ENCODE assay signal across 7 mouse cellular contexts in the genomic region with DNA sequence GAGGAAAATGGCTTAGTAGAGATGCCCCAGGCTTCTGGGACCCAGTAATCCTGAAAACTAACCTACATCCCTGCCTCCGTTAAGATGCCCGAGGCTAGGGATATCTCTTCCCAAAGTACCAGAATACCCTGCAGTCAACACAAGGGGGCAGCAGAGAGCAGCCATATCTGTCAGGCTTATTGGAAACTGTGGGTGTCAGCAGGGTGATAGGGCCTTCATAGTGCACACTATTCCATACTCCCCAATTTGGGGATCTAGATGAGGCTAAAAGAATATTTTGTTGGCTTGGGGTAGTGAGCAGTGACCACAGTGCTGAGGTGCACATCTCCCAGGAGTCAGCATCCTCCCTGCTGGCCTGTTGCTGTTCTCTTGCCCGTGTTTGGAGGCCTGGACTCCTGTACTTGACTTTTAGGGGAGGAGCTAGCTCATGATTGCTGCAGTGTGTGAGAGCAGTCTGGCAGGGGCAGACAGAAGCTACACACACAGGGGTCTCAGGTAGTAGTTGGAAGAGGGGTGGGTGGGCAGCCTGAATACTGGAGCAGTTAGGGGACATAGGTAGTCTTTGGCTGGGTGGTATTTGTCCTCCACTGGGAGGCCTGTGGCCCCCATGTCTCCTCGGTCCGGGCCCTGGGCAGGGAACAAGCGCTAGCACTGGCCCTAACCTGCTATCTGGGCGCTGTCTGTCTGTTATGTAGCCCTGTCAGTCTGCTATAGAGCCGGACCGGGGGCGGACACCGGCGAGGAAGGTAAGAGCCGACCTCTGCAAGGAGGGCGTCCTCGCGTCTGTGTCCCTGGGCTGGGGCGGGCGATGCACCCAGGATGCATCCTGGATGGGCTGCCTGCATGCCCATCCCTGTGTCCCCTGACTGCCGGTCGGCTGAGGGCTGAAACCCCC. TPM values are rescaled to one million over a fixed set of nuclear protein-coding genes. Genes with fewer than 3 reads are reported as not detected.
DNase-seq lines count a peak whose midpoint lies in the region; ATAC-seq lines count a peak whose summit lies in the region.

No protein-coding gene starts in this region.

- no peak overlapping the region for H3K4me3 ChIP-seq in hindbrain, embryonic 12.5 days

- WGBS in hindbrain, embryonic 12.5 days = 86% methylated on average over 20 of the region's 20 CpGs

- H3K9ac ChIP-seq in hindbrain, embryonic 12.5 days = no peak overlapping the region

- no peaks in the 10 kb centered on the region for H3K27me3 ChIP-seq in hindbrain, embryonic 12.5 days

- no peak overlapping the region for H3K4me2 ChIP-seq in hindbrain, embryonic 12.5 days (replicated peaks)

- peak; percentile 81 for ATAC-seq in frontal cortex, adult (ENCODE audit: low TSS enrichment)
- peak; percentile 63 for ATAC-seq in hindbrain, embryonic 12.5 days (ENCODE audit: low FRiP score)

- H3K9me3 ChIP-seq in hindbrain, embryonic 12.5 days (replicated peaks) = no peaks in the 10 kb centered on the region

- peak; percentile 85 for DNase-seq in ZHBTc4 (ENCODE audit: low read depth, low spot score)
- DNase-seq in cerebellum, adult 8-10 months = peak; percentile 82
- peak; percentile 53 for DNase-seq in layer of hippocampus, adult 9-11 months
- peak; percentile 92 for DNase-seq in lung, postnatal 14 days
- DNase-seq in right cerebral cortex, adult 2 months (ENCODE audit: low spot score in 2 of 2) = peak; percentile 86 to 92

- H3K27ac ChIP-seq in hindbrain, embryonic 12.5 days = no peak overlapping the region

- H3K36me3 ChIP-seq in hindbrain, embryonic 12.5 days = peaks cover 78% of the 10 kb centered on the region

- no peaks in the 10 kb centered on the region for H3K4me1 ChIP-seq in hindbrain, embryonic 12.5 days

RNA-seq across cellular contexts. Expression of gene Crip2, which starts 20.3 kb away (rescaled TPM):
- 217 and 245 TPM in 2 replicates for polyA plus RNA-seq in hindbrain, embryonic 12.5 days (2016; fragmentation: Nextera tagmentation; extraction: Ambion mirVana)

RNA-seq across cellular contexts. Expression of gene Mta1, which starts 21.7 kb away (rescaled TPM):
- 16.9 and 18.9 TPM in 2 replicates for polyA plus RNA-seq in hindbrain, embryonic 12.5 days (2016; fragmentation: Nextera tagmentation; extraction: Ambion mirVana)

RNA-seq across cellular contexts. Expression of gene Crip1, which starts 26.4 kb away (rescaled TPM):
- 84.5 and 90.8 TPM in 2 replicates for polyA plus RNA-seq in hindbrain, embryonic 12.5 days (2016; fragmentation: Nextera tagmentation; extraction: Ambion mirVana)

RNA-seq across cellular contexts. Expression of gene Tedc1, which starts 36.5 kb away (rescaled TPM):
- polyA plus RNA-seq in hindbrain, embryonic 12.5 days (2016; fragmentation: Nextera tagmentation; extraction: Ambion mirVana) = 34.1 and 38.5 TPM in 2 replicates

RNA-seq across cellular contexts. Expression of gene Tex22, which starts 45.5 kb away (rescaled TPM):
- not detected in 2 replicates for polyA plus RNA-seq in hindbrain, embryonic 12.5 days (2016; fragmentation: Nextera tagmentation; extraction: Ambion mirVana)
